Mouse (Mus musculus) forebrain, embryonic 12.5 days (tissue): ENCODE data around the gene Dusp16. TPM values are rescaled to one million over a fixed set of nuclear protein-coding genes. Genes with fewer than 3 reads are reported as not detected.
"Not testable (repeated sequence)": the region's sequence is repeated elsewhere in the genome, so short reads cannot be mapped to it uniquely, and the experiment has no call there.

ENCODE experiments used
- ATAC-seq: fragments of 200-750 bp; cut with Nextera tagmentation; 2 replicates; pipeline ENCODE4 v1.8.0; 2017; ENCODE audit warnings: moderate TSS enrichment; ENCODE audit not compliant: low FRiP score
- H3K27ac ChIP-seq: fragments of 300-500 bp; sonication (generic); 2 replicates; pipeline ENCODE4 v1.5.1; 2016; ENCODE audit warnings: mild to moderate bottlenecking
- H3K27me3 ChIP-seq: fragments of 300-500 bp; sonication (generic); 2 replicates; pipeline ENCODE4 v1.6.1; 2016; ENCODE audit warnings: mild to moderate bottlenecking
- H3K36me3 ChIP-seq: fragments of 300-500 bp; sonication (generic); replicated peaks from 2 replicates; pipeline ENCODE4 v1.6.1; 2016; ENCODE audit warnings: mild to moderate bottlenecking
- H3K4me1 ChIP-seq: fragments of 300-500 bp; sonication (generic); 2 replicates; pipeline ENCODE4 v1.6.1; 2016
- H3K4me2 ChIP-seq: fragments of 300-500 bp; sonication (generic); 2 replicates; pipeline ENCODE4 v1.6.1; 2016; ENCODE audit warnings: mild to moderate bottlenecking, moderate library complexity
- H3K4me3 ChIP-seq: fragments of 300-500 bp; sonication (generic); replicated peaks from 2 replicates; pipeline ENCODE4 v1.5.1; 2016; ENCODE audit warnings: mild to moderate bottlenecking
- H3K9ac ChIP-seq: fragments of 300-500 bp; sonication (generic); 2 replicates; pipeline ENCODE4 v1.6.1; 2016; ENCODE audit warnings: mild to moderate bottlenecking
- H3K9me3 ChIP-seq: fragments of 300-500 bp; sonication (generic); 2 replicates; pipeline ENCODE4 v1.6.1; 2016
- WGBS: fragments of 180-500 bp; shearing (Covaris S2); methylation state at CpG from one replicate; pipeline ENCODE4 v1.1.7; 2016; 5-methylcytosine and 5-hydroxymethylcytosine counted together
- polyA plus RNA-seq: library from polyadenylated mRNA; unstranded; fragments of >200 nt; fragmentation: Nextera tagmentation; extraction: Ambion mirVana; gene quantifications from 2 replicates; pipeline ENCODE4 v1.2.1, GENCODE M21; 2016

The Dusp16 gene
- polyA plus RNA-seq, 1 experiment from 2014 or later: 22.0 TPM

- no peak overlapping the region for H3K9ac ChIP-seq
- H3K4me3 ChIP-seq: no peak overlapping the region
- no peaks in the 10 kb centered on the region for H3K9me3 ChIP-seq
- WGBS: 90% methylated on average over 3 of the region's 3 CpGs
- 0 out of 2 replicates have a peak, but pooled peaks cover 3% of the 10 kb centered on the region for H3K4me1 ChIP-seq
- no peak overlapping the region for H3K4me2 ChIP-seq
- no peak for ATAC-seq
- no peaks in the 10 kb centered on the region for H3K36me3 ChIP-seq
- H3K27ac ChIP-seq: no peak overlapping the region
- no peaks in the 10 kb centered on the region for H3K27me3 ChIP-seq
Observed at GRCm38 (mm10) chr6:134678037-134678436, 114.4 kb downstream of the Dusp16 start.

GRCm38 (mm10) chr6:134677504-134677903, 114.9 kb downstream of the Dusp16 start:
- no peaks in the 10 kb centered on the region for H3K9me3 ChIP-seq
- 85% methylated on average over 4 of the region's 4 CpGs for WGBS
- no peak overlapping the region for H3K4me2 ChIP-seq
- H3K4me1 ChIP-seq: 0 out of 2 replicates have a peak, but pooled peaks cover 3% of the 10 kb centered on the region
- no peak overlapping the region for H3K9ac ChIP-seq
- H3K27me3 ChIP-seq: no peaks in the 10 kb centered on the region
- H3K36me3 ChIP-seq: no peaks in the 10 kb centered on the region
- no peak overlapping the region for H3K27ac ChIP-seq
- no peak overlapping the region for H3K4me3 ChIP-seq
- ATAC-seq: no peak

GRCm38 (mm10) chr6:134673712-134674111, 118.7 kb downstream of the Dusp16 start:
- H3K4me2 ChIP-seq, H3K4me1 ChIP-seq, H3K9ac ChIP-seq, ATAC-seq, H3K9me3 ChIP-seq, H3K27ac ChIP-seq, H3K4me3 ChIP-seq, H3K36me3 ChIP-seq, H3K27me3 ChIP-seq: not testable (repeated sequence)
- WGBS: 90% methylated on average over 8 of the region's 8 CpGs

- H3K36me3 ChIP-seq: no peaks in the 10 kb centered on the region
- no peak for ATAC-seq
- no peak overlapping the region for H3K4me2 ChIP-seq
- no peak overlapping the region for H3K4me3 ChIP-seq
- no peaks in the 10 kb centered on the region for H3K9me3 ChIP-seq
- no peak overlapping the region for H3K27ac ChIP-seq
- no peak overlapping the region for H3K9ac ChIP-seq
- H3K4me1 ChIP-seq: no peaks in the 10 kb centered on the region
- 77% methylated on average over 4 of the region's 4 CpGs for WGBS
- H3K27me3 ChIP-seq: no peaks in the 10 kb centered on the region
Observed at GRCm38 (mm10) chr6:134670881-134671411, 121.5 kb downstream of the Dusp16 start.

GRCm38 (mm10) chr6:134669179-134669865, 123.1 kb downstream of the Dusp16 start:
- Histone ChIP-seq H3K36me3 (no peaks in the 10 kb centered on the region), H3K4me3 (no peak overlapping the region), H3K27ac (no peak overlapping the region), H3K27me3 (no peaks in the 10 kb centered on the region), H3K4me2 (no peak overlapping the region), H3K4me1 (no peaks in the 10 kb centered on the region), H3K9ac (no peak overlapping the region), H3K9me3 (no peaks in the 10 kb centered on the region)
- WGBS: 88% methylated on average over 6 of the region's 6 CpGs
- no peak for ATAC-seq

- Histone ChIP-seq H3K27ac (no peak overlapping the region), H3K36me3 (no peaks in the 10 kb centered on the region), H3K9ac (no peak overlapping the region), H3K27me3 (no peaks in the 10 kb centered on the region), H3K4me2 (no peak overlapping the region), H3K9me3 (no peaks in the 10 kb centered on the region), H3K4me1 (no peaks in the 10 kb centered on the region), H3K4me3 (no peak overlapping the region)
- 92% methylated on average over 2 of the region's 2 CpGs for WGBS
- no peak for ATAC-seq
Observed at GRCm38 (mm10) chr6:134668519-134668918, 123.9 kb downstream of the Dusp16 start.

- Histone ChIP-seq H3K9me3 (no peaks in the 10 kb centered on the region), H3K4me3 (no peak overlapping the region), H3K4me2 (no peak overlapping the region), H3K27ac (no peak overlapping the region), H3K9ac (no peak overlapping the region), H3K27me3 (no peaks in the 10 kb centered on the region), H3K4me1 (no peaks in the 10 kb centered on the region), H3K36me3 (no peaks in the 10 kb centered on the region)
- WGBS: 87% methylated on average over 9 of the region's 9 CpGs
- no peak for ATAC-seq
Observed at GRCm38 (mm10) chr6:134665817-134666216, 126.6 kb downstream of the Dusp16 start.

Other genes starting within 250 kb of the Dusp16 start
- 32.0 and 33.3 TPM in 2 replicates for gene Lrp6, start 225.7 kb downstream of the Dusp16 start, polyA plus RNA-seq
- gene Mansc1, start 160.1 kb downstream of the Dusp16 start, polyA plus RNA-seq: 1.1 TPM in 2 replicates
- gene Borcs5, start 153.1 kb downstream of the Dusp16 start, polyA plus RNA-seq: 34.4 and 35.8 TPM in 2 replicates
- 1.7 and 1.8 TPM in 2 replicates for gene Crebl2, start 37.5 kb upstream of the Dusp16 start, polyA plus RNA-seq
- gene Gpr19, start 106.0 kb upstream of the Dusp16 start, polyA plus RNA-seq: 38.5 and 45.6 TPM in 2 replicates
- 36.4 and 40.5 TPM in 2 replicates for gene Cdkn1b, start 127.8 kb upstream of the Dusp16 start, polyA plus RNA-seq
- gene Apold1, start 189.1 kb upstream of the Dusp16 start, polyA plus RNA-seq: 3.7 and 3.9 TPM in 2 replicates
- gene Ddx47, start 219.0 kb upstream of the Dusp16 start, polyA plus RNA-seq: 91.3 and 93.0 TPM in 2 replicates